Mouse (Mus musculus): ENCODE data around the gene Tbxas1. TPM values are rescaled to one million over a fixed set of nuclear protein-coding genes. Genes with fewer than 3 reads are reported as not detected.

Tbxas1 gene
- total RNA-seq, 2 experiments from 2014 or later: 2.8 TPM

GRCm38 (mm10) chr6:38944826-38945225 is 69.6 kb downstream of the Tbxas1 start:
- Histone ChIP-seq H3K27ac (no peak overlapping the region), H3K4me3 (no peak overlapping the region)
- TF ChIP-seq CTCF (conservative IDR thresholded peaks at IDR 0.05): no peak
- no peak for DNase-seq (ENCODE audit: low spot score in 2 of 2)

GRCm38 (mm10) chr6:38945681-38946080 is 70.5 kb downstream of the Tbxas1 start:
- no peak for DNase-seq (ENCODE audit: low spot score in 2 of 2)
- Histone ChIP-seq H3K27ac (no peak overlapping the region), H3K4me3 (no peak overlapping the region)
- no peak for TF ChIP-seq CTCF (conservative IDR thresholded peaks at IDR 0.05)

GRCm38 (mm10) chr6:38947282-38947681 is 72.1 kb downstream of the Tbxas1 start:
- DNase-seq (ENCODE audit: low spot score in 2 of 2): no peak
- TF ChIP-seq CTCF (conservative IDR thresholded peaks at IDR 0.05): no peak
- Histone ChIP-seq H3K27ac (no peak overlapping the region), H3K4me3 (no peak overlapping the region)

GRCm38 (mm10) chr6:38949683-38950161 is 74.5 kb downstream of the Tbxas1 start:
- no peak for TF ChIP-seq CTCF (conservative IDR thresholded peaks at IDR 0.05)
- no peak for DNase-seq (ENCODE audit: low spot score in 2 of 2)
- Histone ChIP-seq H3K4me3 (no peak overlapping the region), H3K27ac (no peak overlapping the region)

GRCm38 (mm10) chr6:38950341-38950740 is 75.1 kb downstream of the Tbxas1 start:
- Histone ChIP-seq H3K27ac (no peak overlapping the region), H3K4me3 (no peak overlapping the region)
- no peak for DNase-seq (ENCODE audit: low spot score in 2 of 2)
- TF ChIP-seq CTCF (conservative IDR thresholded peaks at IDR 0.05): no peak

- no peak overlapping the region for H3K27ac ChIP-seq
- no peak for TF ChIP-seq CTCF (conservative IDR thresholded peaks at IDR 0.05)
- no peak for DNase-seq (ENCODE audit: low spot score in 2 of 2)
- H3K4me3 ChIP-seq: no peak overlapping the region
These were observed 75.6 kb downstream of the Tbxas1 start for GRCm38 (mm10) chr6:38950838-38951237.

GRCm38 (mm10) chr6:38956641-38957040 is 81.4 kb downstream of the Tbxas1 start:
- DNase-seq (ENCODE audit: low spot score in 2 of 2): no peak

GRCm38 (mm10) chr6:38957246-38957645 is 82.0 kb downstream of the Tbxas1 start:
- TF ChIP-seq CTCF (conservative IDR thresholded peaks at IDR 0.05): no peak
- Histone ChIP-seq H3K4me3 (no peak overlapping the region), H3K27ac (no peak overlapping the region)
- no peak for DNase-seq (ENCODE audit: low spot score in 2 of 2)

More at GRCm38 (mm10) chr6:38956641-38957040, 81.4 kb downstream of the Tbxas1 start:
- no peak for TF ChIP-seq CTCF (conservative IDR thresholded peaks at IDR 0.05)
- no peak overlapping the region for H3K27ac ChIP-seq
- H3K4me3 ChIP-seq: no peak overlapping the region

- no peak for TF ChIP-seq CTCF (conservative IDR thresholded peaks at IDR 0.05)
- no peak for DNase-seq (ENCODE audit: low spot score in 2 of 2)
- Histone ChIP-seq H3K27ac (no peak overlapping the region), H3K4me3 (no peak overlapping the region)
These were observed 84.3 kb downstream of the Tbxas1 start for GRCm38 (mm10) chr6:38959502-38959901.

GRCm38 (mm10) chr6:38960367-38960766 is 85.2 kb downstream of the Tbxas1 start:
- no peak for TF ChIP-seq CTCF (conservative IDR thresholded peaks at IDR 0.05)
- Histone ChIP-seq H3K4me3 (no peak overlapping the region), H3K27ac (no peak overlapping the region; the same call in 1 of the 2 replicates)
- DNase-seq (ENCODE audit: low spot score in 2 of 2): no peak

- peak overlapping the region; percentile 79 for H3K27ac ChIP-seq
- no peak for TF ChIP-seq CTCF (conservative IDR thresholded peaks at IDR 0.05)
- no peak overlapping the region for H3K4me3 ChIP-seq
- DNase-seq (ENCODE audit: low spot score in 2 of 2): peak; percentile 31 to 54
These were observed 85.7 kb downstream of the Tbxas1 start for GRCm38 (mm10) chr6:38960791-38961426.

- Histone ChIP-seq H3K27ac (peak overlapping the region; percentile 79), H3K4me3 (no peak overlapping the region)
- peak in 1 of 2 experiments; percentile 49 for DNase-seq (ENCODE audit: low spot score in 2 of 2)
- TF ChIP-seq CTCF (conservative IDR thresholded peaks at IDR 0.05): no peak
These were observed 86.3 kb downstream of the Tbxas1 start for GRCm38 (mm10) chr6:38961427-38962033.

- no peak overlapping the region for H3K27ac ChIP-seq
- TF ChIP-seq CTCF (conservative IDR thresholded peaks at IDR 0.05): no peak
- no peak overlapping the region for H3K4me3 ChIP-seq
- DNase-seq (ENCODE audit: low spot score in 2 of 2): no peak
These were observed 91.6 kb downstream of the Tbxas1 start for GRCm38 (mm10) chr6:38966839-38967238.

GRCm38 (mm10) chr6:38967288-38967687 is 92.1 kb downstream of the Tbxas1 start:
- H3K27ac ChIP-seq: no peak overlapping the region
- no peak overlapping the region for H3K4me3 ChIP-seq
- no peak for TF ChIP-seq CTCF (conservative IDR thresholded peaks at IDR 0.05)
- no peak for DNase-seq (ENCODE audit: low spot score in 2 of 2)
